Mouse (Mus musculus): ENCODE data around the gene Chit1.

DNA sequence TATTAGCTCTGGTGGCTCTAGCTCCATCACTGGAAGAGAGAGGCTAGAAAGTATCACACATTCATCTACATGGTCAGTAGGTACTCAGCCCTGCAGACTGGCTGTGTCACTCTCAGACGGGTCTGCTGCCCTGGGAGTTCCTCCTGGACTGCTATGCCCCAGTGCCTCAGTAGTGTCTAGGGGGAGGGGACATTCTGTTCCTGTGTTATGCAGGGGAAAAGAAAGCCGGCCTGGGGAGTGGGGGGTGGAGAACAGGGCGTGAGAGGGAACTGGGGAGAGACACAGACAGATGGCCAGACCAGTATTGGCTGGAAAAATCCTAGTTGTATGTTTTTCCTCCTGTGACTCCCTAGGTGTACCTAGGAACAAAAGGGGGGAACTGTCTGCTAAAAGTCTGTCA lies 25.0 kb upstream of the Chit1 start:
- TF ChIP-seq ZC3H11A (IDR thresholded peaks at IDR 0.05; ENCODE audit: borderline replicate concordance, low read depth, low read length) (no peak), HCFC1 (IDR thresholded peaks at IDR 0.05; ENCODE audit: borderline replicate concordance, insufficient read depth, low read length) (no peak), MAFK (IDR thresholded peaks at IDR 0.05; ENCODE audit: insufficient read depth, low read depth, low read length) (no peak), CHD2 (IDR thresholded peaks at IDR 0.05; ENCODE audit: low read depth, low read length) (no peak)
